Mouse (Mus musculus): ENCODE data around the gene Fastk. TPM values are rescaled to one million over a fixed set of nuclear protein-coding genes. Genes with fewer than 3 reads are reported as not detected.

The Fastk gene
- 100 to 1,000 TPM in 1 of 2 experiments, 10 to 100 TPM in 1; 96.6 to 105 TPM for total RNA-seq (2021)

- DNase-seq (ENCODE audit: extremely low spot score in 1 of 2, low spot score in 2 of 2): peak; percentile 86 to 97
- intact Hi-C loops (cut with DNase I): loop anchor here (2.0 kb wide), 1 partner anchor 20 kb away; no protein-coding TSS in a partner anchor
These were observed at the start of gene Fastk for GRCm38 (mm10) chr5:24444746-24445427. TSS of gene Fastk (minus strand) at chr5:24445287.

GRCm38 (mm10) chr5:24492546-24493285, 47.6 kb upstream of the Fastk start:
- no peak for DNase-seq (ENCODE audit: extremely low spot score in 1 of 2, low spot score in 2 of 2)
- intact Hi-C loops (cut with DNase I): no loop called here

GRCm38 (mm10) chr5:24490413-24490920, 45.4 kb upstream of the Fastk start:
- no peak for DNase-seq (ENCODE audit: extremely low spot score in 1 of 2, low spot score in 2 of 2)
- intact Hi-C loops (cut with DNase I): no loop called here

- intact Hi-C loops (cut with DNase I): loop anchor here (10.0 kb wide), 1 partner anchor 168 kb away; no protein-coding TSS in a partner anchor
These were observed 41.7 kb upstream of the Fastk start for GRCm38 (mm10) chr5:24486738-24487137.

GRCm38 (mm10) chr5:24486097-24486496, 41.0 kb upstream of the Fastk start:
- DNase-seq (ENCODE audit: extremely low spot score in 1 of 2, low spot score in 2 of 2): peak; percentile 85 to 90
- intact Hi-C loops (cut with DNase I): loop anchor here (10.0 kb wide), 1 partner anchor 169 kb away; no protein-coding TSS in a partner anchor

More at GRCm38 (mm10) chr5:24486738-24487137, 41.7 kb upstream of the Fastk start:
- DNase-seq (ENCODE audit: extremely low spot score in 1 of 2, low spot score in 2 of 2): no peak

- DNase-seq (ENCODE audit: extremely low spot score in 1 of 2, low spot score in 2 of 2): no peak
- intact Hi-C loops (cut with DNase I): loop anchor here (10.0 kb wide), 1 partner anchor 170 kb away; no protein-coding TSS in a partner anchor
These were observed 39.9 kb upstream of the Fastk start for GRCm38 (mm10) chr5:24484963-24485362.

GRCm38 (mm10) chr5:24483326-24483725, 38.2 kb upstream of the Fastk start:
- intact Hi-C loops (cut with DNase I): loop anchor here (10.0 kb wide), 1 partner anchor 171 kb away; no protein-coding TSS in a partner anchor
- peak; percentile 58 to 70 for DNase-seq (ENCODE audit: extremely low spot score in 1 of 2, low spot score in 2 of 2)

GRCm38 (mm10) chr5:24482247-24483079, 37.4 kb upstream of the Fastk start:
- no peak for DNase-seq (ENCODE audit: extremely low spot score in 1 of 2, low spot score in 2 of 2)
- intact Hi-C loops (cut with DNase I): loop anchor here (10.0 kb wide), 1 partner anchor 172 kb away; no protein-coding TSS in a partner anchor

GRCm38 (mm10) chr5:24481647-24482046, 36.6 kb upstream of the Fastk start:
- intact Hi-C loops (cut with DNase I): loop anchor here (10.0 kb wide), 1 partner anchor 173 kb away; no protein-coding TSS in a partner anchor
- DNase-seq (ENCODE audit: extremely low spot score in 1 of 2, low spot score in 2 of 2): peak; percentile 38 to 80

- intact Hi-C loops (cut with DNase I): loop anchor here (5.0 kb wide), 1 partner anchor 56 kb away; the partner anchor contains the start of genes Cdk5 and Slc4a2
- no peak for DNase-seq (ENCODE audit: extremely low spot score in 1 of 2, low spot score in 2 of 2)
These were observed 32.8 kb upstream of the Fastk start for GRCm38 (mm10) chr5:24477909-24478308.

GRCm38 (mm10) chr5:24475476-24476241, 30.6 kb upstream of the Fastk start:
- intact Hi-C loops (cut with DNase I): loop anchor here (5.0 kb wide), 1 partner anchor 53 kb away; the partner anchor contains the start of genes Cdk5 and Slc4a2
- no peak for DNase-seq (ENCODE audit: extremely low spot score in 1 of 2, low spot score in 2 of 2)

- DNase-seq (ENCODE audit: extremely low spot score in 1 of 2, low spot score in 2 of 2): peak; percentile 38 to 80
- intact Hi-C loops (cut with DNase I): loop anchor here (5.0 kb wide), 1 partner anchor 52 kb away; the partner anchor contains the start of genes Cdk5 and Slc4a2
These were observed 29.7 kb upstream of the Fastk start for GRCm38 (mm10) chr5:24474723-24475261.

- intact Hi-C loops (cut with DNase I): no loop called here
- peak in 1 of 2 experiments; percentile 43 for DNase-seq (ENCODE audit: extremely low spot score in 1 of 2, low spot score in 2 of 2)
These were observed 29.1 kb upstream of the Fastk start for GRCm38 (mm10) chr5:24474025-24474722.

- DNase-seq (ENCODE audit: extremely low spot score in 1 of 2, low spot score in 2 of 2): no peak
- intact Hi-C loops (cut with DNase I): no loop called here
These were observed 28.0 kb upstream of the Fastk start for GRCm38 (mm10) chr5:24472884-24473619.

GRCm38 (mm10) chr5:24470600-24470999, 25.5 kb upstream of the Fastk start:
- intact Hi-C loops (cut with DNase I): loop anchor here (2.0 kb wide), 1 partner anchor 18 kb away; the partner anchor contains the start of gene Agap3
- peak in 1 of 2 experiments; percentile 80 for DNase-seq (ENCODE audit: extremely low spot score in 1 of 2, low spot score in 2 of 2)

GRCm38 (mm10) chr5:24466762-24467161, 21.7 kb upstream of the Fastk start:
- no peak for DNase-seq (ENCODE audit: extremely low spot score in 1 of 2, low spot score in 2 of 2)
- intact Hi-C loops (cut with DNase I): no loop called here

All from left cerebral cortex, postnatal 10 days (tissue).